Mouse (Mus musculus) cerebellum, postnatal 25 days (tissue): Measurements from ENCODE around the gene Zfy1.
"Not testable (repeated sequence)": the region's sequence is repeated elsewhere in the genome, so short reads cannot be mapped to it uniquely, and the experiment has no call there.

Source experiments
- DNase-seq, 2 experiments: peaks; one replicate each; pipeline ENCODE4 v3.0.0; 2021; ENCODE audit warnings: mixed read lengths in 2 of 2

The Zfy1 gene

GRCm38 (mm10) chrY:797309-797708, at the start of gene Zfy1:
Gene Zfy1 (minus strand): TSS chrY:797409.
- not testable (repeated sequence) for DNase-seq

GRCm38 (mm10) chrY:818396-818795, 21.2 kb upstream of the Zfy1 start, which contains the start of gene Uba1y:
Gene Uba1y (plus strand): TSS chrY:818649.
- DNase-seq: no peak

DNA sequence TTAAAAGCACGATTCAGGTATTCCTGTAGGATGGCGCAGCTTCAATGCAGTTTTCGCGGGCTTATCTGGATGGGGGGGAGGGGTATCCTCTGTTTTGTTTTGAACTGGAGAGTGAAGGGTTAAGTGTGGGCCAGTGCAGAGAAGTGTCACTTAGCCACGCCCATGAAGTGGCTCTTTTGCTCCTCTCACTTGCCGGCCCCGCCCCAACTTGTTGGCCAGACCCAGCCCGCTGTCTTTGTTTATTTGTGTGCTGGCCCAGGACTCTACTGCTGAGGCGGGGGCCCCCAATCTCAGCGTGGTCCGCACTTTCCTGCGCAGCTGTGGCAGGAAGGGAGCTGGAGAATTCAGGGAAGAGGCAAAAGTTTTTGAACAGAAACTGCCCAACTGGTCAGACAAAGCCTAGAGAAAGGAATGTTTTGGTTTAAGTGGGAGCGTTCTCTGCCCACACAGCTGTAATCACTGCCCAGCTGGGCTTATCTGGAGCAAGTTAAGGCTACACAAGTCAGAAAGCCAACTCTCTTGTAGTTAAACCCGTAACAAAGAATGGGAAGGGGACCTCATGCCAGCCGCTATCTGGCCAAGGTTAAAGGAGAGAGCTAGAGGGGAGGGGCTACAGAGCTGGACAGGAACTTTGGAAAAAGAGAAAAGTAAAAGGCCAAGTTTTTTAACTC, 11.9 kb upstream of the Zfy1 start:
- peak in 1 of 2 experiments; percentile 1 for DNase-seq
